Mouse (Mus musculus) liver, embryonic 11.5 days (tissue): ENCODE results near the gene Ccdc17. TPM values are rescaled to one million over a fixed set of nuclear protein-coding genes. Genes with fewer than 3 reads are reported as not detected.

ENCODE experiments used
- ATAC-seq: fragments of 200-750 bp; cut with Nextera tagmentation; replicated peaks from 2 replicates; pipeline ENCODE4 v1.8.0; 2017; ENCODE audit warnings: moderate number of reproducible peaks, mild to moderate bottlenecking, moderate TSS enrichment, moderate library complexity; ENCODE audit not compliant: low FRiP score
- DNase-seq: peaks from one replicate; pipeline ENCODE4 v3.0.0-alpha.2; 2017; ENCODE audit warnings: low spot score
- H3K27ac ChIP-seq: fragments of 300-500 bp; sonication (generic); 2 replicates; pipeline ENCODE4 v1.5.1; 2014; ENCODE audit warnings: mild to moderate bottlenecking, low read depth, low read length, control low read depth
- H3K27me3 ChIP-seq: fragments of 300-500 bp; sonication (generic); replicated peaks from 2 replicates; pipeline ENCODE4 v1.6.1; 2014; ENCODE audit warnings: low read length, mixed read lengths; ENCODE audit not compliant: control insufficient read depth, insufficient read depth
- H3K36me3 ChIP-seq: fragments of 300-500 bp; sonication (generic); 2 replicates; pipeline ENCODE4 v1.6.1; 2014; ENCODE audit warnings: mild to moderate bottlenecking, low read length, moderate library complexity, mixed read lengths; ENCODE audit not compliant: control insufficient read depth, insufficient read depth
- H3K4me1 ChIP-seq: fragments of 300-500 bp; sonication (generic); replicated peaks from 2 replicates; pipeline ENCODE4 v1.6.1; 2014; ENCODE audit warnings: low read length, mixed read lengths; ENCODE audit not compliant: control insufficient read depth, insufficient read depth
- H3K4me2 ChIP-seq: fragments of 300-500 bp; sonication (generic); 2 replicates; pipeline ENCODE4 v1.6.1; 2014; ENCODE audit warnings: mild to moderate bottlenecking, control low read depth, moderate library complexity
- H3K4me3 ChIP-seq: fragments of 300-500 bp; sonication (generic); 2 replicates; pipeline ENCODE4 v1.5.1; 2014; ENCODE audit warnings: low read depth, low read length, control low read depth
- H3K9ac ChIP-seq: fragments of 300-500 bp; sonication (generic); 2 replicates; pipeline ENCODE4 v1.6.1; 2014; ENCODE audit warnings: low read depth, low read length, control low read depth
- H3K9me3 ChIP-seq: fragments of 300-500 bp; sonication (generic); 2 replicates; pipeline ENCODE4 v1.6.1; 2016; ENCODE audit warnings: low read length, inconsistent platforms, mixed read lengths; ENCODE audit not compliant: control insufficient read depth
- WGBS: fragments of 180-500 bp; shearing (Covaris S2); extraction: QIAGEN DNeasy Blood & Tissue Kit; methylation state at CpG from one replicate; pipeline ENCODE4 v1.1.7; 2014; 5-methylcytosine and 5-hydroxymethylcytosine counted together
- polyA plus RNA-seq: library from polyadenylated mRNA; unstranded; fragments of >200 nt; fragmentation: Nextera tagmentation; extraction: Ambion mirVana; gene quantifications from 2 replicates; pipeline ENCODE4 v1.2.1, GENCODE M21; 2014

Ccdc17 gene
- polyA plus RNA-seq, 1 experiment from 2014 or later = 4.4 TPM

- peaks cover 18% of the 10 kb centered on the region for H3K4me1 ChIP-seq
- no peak overlapping the region for H3K9ac ChIP-seq
- peak; percentile 11 for DNase-seq
- 80% methylated on average over 8 of the region's 8 CpGs for WGBS
- H3K27ac ChIP-seq = no peak overlapping the region
- peaks cover 30% of the 10 kb centered on the region for H3K36me3 ChIP-seq
- no peak overlapping the region for H3K4me3 ChIP-seq
- no peaks in the 10 kb centered on the region for H3K9me3 ChIP-seq
- H3K4me2 ChIP-seq = peak overlapping the region; percentile 76; the same call in 1 of the 2 replicates
- ATAC-seq = no peak
- no peaks in the 10 kb centered on the region for H3K27me3 ChIP-seq
These were observed 661 bp upstream of the Ccdc17 start for GRCm38 (mm10) chr4:116595793-116596192.

DNA sequence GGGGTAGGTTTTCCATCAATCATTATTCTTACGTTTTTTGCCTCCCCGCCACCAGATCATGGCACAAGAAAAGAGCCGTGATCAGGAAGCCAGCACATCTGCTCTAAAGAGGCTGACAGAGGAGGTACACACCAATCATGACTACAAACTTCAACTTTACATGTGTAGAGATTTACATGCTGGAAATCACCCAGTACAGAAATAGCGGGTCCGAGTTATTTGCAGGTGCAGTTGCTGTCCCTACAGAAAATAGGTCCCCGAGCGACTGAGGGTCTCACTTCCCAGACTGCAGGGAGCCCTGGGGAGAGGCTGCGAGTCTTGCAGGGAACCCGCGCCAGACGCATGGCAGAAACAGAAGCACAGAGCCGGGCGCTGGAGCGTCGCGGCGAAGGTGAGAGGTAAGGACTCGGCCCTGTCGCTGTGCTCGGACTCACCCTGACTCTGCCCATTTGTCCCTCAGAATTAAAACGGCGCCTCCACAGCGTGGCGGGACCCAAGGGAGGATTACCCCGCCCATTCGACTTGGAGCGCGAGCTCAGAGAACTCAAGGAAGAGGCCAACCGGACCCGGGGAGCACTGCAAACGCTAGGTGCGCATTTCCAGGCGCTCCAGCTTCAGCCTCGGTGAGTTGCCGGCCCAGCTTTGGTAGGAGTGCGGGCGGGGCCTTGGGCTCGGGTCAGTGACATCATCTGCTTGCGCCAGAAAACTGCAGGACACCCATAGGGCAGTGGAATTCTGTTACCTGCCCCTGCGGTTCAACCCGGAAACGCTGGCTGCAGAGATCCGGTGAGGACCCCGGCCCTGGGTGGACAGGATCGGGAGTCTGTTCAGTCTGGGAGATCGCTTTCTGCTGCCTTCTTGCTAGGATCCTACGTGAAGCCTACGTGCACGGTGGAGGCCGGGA lies 776 bp downstream of the Ccdc17 start:
- no peaks in the 10 kb centered on the region for H3K9me3 ChIP-seq
- peaks cover 24% of the 10 kb centered on the region for H3K36me3 ChIP-seq
- H3K4me1 ChIP-seq = peaks cover 18% of the 10 kb centered on the region
- peak overlapping the region; percentile 76 for H3K4me2 ChIP-seq
- ATAC-seq = peak; percentile 94
- peak overlapping the region; percentile 62 for H3K9ac ChIP-seq
- H3K27me3 ChIP-seq = no peaks in the 10 kb centered on the region
- WGBS = under 1% methylated on average over 50 of the region's 50 CpGs
- peak overlapping the region; percentile 2; the same call in 1 of the 2 replicates for H3K27ac ChIP-seq
- DNase-seq = peak; percentile 91
- H3K4me3 ChIP-seq = peak overlapping the region; percentile 63

- H3K4me1 ChIP-seq = no peaks in the 10 kb centered on the region
- no peaks in the 10 kb centered on the region for H3K9me3 ChIP-seq
- WGBS = 93% methylated on average over 2 of the region's 2 CpGs
- H3K27me3 ChIP-seq = no peaks in the 10 kb centered on the region
- H3K27ac ChIP-seq = no peak overlapping the region
- H3K9ac ChIP-seq = no peak overlapping the region
- ATAC-seq (no peak), DNase-seq (no peak)
- H3K4me3 ChIP-seq = no peak overlapping the region
- H3K36me3 ChIP-seq = peaks cover 45% of the 10 kb centered on the region
- no peak overlapping the region for H3K4me2 ChIP-seq
These were observed 16.2 kb downstream of the Ccdc17 start for GRCm38 (mm10) chr4:116612621-116613020.

DNA sequence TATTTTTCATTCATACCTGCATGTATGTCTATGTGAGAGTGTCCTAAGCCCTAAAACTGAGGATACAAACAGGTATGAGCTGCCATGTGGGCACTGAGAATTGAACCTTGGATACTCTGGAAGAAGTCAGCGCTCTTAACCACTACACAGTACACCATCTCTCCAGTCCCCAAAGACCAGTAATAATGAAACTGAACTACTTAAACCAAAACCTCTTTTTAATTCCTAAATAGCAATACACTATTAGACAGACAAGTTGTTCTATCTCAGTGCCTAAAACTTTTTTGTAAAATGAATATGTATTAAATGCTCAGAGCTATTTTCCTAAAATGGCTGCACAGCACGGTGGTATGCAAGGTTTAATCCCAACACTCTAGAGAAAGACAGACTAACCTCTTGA lies 18.8 kb downstream of the Ccdc17 start:
- Histone ChIP-seq H3K4me3 (no peak overlapping the region), H3K27ac (no peak overlapping the region), H3K36me3 (peaks cover 54% of the 10 kb centered on the region), H3K9me3 (no peaks in the 10 kb centered on the region), H3K9ac (no peak overlapping the region), H3K4me1 (no peaks in the 10 kb centered on the region), H3K27me3 (no peaks in the 10 kb centered on the region), H3K4me2 (no peak overlapping the region)
- 97% methylated on average over 2 of the region's 2 CpGs for WGBS
- DNase-seq (no peak), ATAC-seq (no peak)

GRCm38 (mm10) chr4:116624831-116625230 lies 28.4 kb downstream of the Ccdc17 start:
- WGBS = 87% methylated on average over 4 of the region's 4 CpGs
- Histone ChIP-seq H3K4me3 (0 out of 2 replicates have a peak overlapping the region, but pooled peaks have one; percentile 91), H3K9ac (no peak overlapping the region), H3K27ac (no peak overlapping the region), H3K27me3 (no peaks in the 10 kb centered on the region), H3K9me3 (no peaks in the 10 kb centered on the region), H3K36me3 (peaks cover 11% of the 10 kb centered on the region; the same call in 1 of the 2 replicates), H3K4me2 (peak overlapping the region; percentile 85; the same call in 1 of the 2 replicates), H3K4me1 (no peaks in the 10 kb centered on the region; the same call in 1 of the 2 replicates)
- no peak for DNase-seq
- no peak for ATAC-seq

DNA sequence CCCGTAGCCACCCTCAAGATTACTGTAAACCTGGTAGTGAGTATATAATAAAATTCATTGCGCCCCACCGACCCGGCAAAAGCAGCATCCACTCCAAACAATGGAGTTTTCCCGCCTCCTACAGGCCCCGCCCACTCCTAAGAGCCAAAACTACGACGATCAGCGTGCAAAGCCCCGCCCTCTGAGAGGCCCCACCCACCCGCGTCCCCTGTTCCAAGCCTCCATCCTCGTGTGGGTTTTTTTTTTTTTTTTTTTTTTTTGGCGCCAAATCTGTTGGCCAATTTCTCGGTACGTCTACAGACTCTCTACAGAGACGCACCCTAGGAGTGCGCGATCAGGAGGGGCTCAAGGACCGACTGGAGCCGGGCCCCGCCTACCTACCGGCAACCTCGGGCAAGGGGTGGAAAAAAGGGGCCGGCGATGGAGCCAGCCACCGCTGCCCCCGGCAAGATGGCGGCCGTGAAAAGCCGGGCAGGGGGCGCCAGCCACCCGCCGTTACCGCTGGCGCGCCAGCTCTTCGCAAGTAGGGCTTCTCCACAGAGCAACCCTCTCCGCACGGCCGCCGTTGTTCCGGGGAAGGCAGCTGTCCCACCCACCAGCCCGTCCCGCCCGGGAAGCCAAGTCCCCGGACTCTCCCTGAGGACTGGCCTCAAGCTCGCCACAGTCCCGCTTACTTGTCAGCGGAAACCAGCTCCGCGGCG lies 30.4 kb downstream of the Ccdc17 start:
- WGBS = under 1% methylated on average over 52 of the region's 53 CpGs
- ATAC-seq = peak; percentile 79

DNA sequence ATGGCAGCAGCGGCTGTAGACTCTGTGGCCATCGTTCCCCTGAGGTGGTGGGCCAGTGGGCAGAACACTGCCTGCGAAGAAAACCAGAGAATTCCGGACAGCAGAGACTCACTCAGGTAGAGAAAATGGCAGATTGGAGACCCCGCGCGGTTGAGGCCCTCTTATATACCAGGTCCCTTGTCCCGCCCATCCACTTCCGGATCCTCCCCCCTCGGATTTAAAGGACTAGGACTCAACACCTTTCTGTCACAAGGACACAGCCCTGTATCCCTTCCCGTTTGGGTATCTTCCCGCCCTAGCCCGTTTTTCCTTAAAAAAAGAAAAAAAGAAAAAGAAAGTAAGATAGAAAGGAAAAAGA lies 30.9 kb downstream of the Ccdc17 start:
- WGBS = under 1% methylated on average over 13 of the region's 13 CpGs
- ATAC-seq (peak; percentile 86), DNase-seq (peak; percentile 95)
- H3K36me3 ChIP-seq = no peaks in the 10 kb centered on the region
- H3K27ac ChIP-seq = peak overlapping the region; percentile 94
- H3K9me3 ChIP-seq = no peaks in the 10 kb centered on the region
- H3K4me1 ChIP-seq = no peaks in the 10 kb centered on the region; the same call in 1 of the 2 replicates
- H3K9ac ChIP-seq = peak overlapping the region; percentile 97
- no peaks in the 10 kb centered on the region for H3K27me3 ChIP-seq
- peak overlapping the region; percentile 85 for H3K4me2 ChIP-seq
- H3K4me3 ChIP-seq = peak overlapping the region; percentile 91

More for the DNA sequence above, 30.4 kb downstream of the Ccdc17 start:
- H3K4me1 ChIP-seq = no peaks in the 10 kb centered on the region; the same call in 1 of the 2 replicates
- peak overlapping the region; percentile 97 for H3K9ac ChIP-seq
- peak; percentile 88 for DNase-seq
- no peaks in the 10 kb centered on the region for H3K9me3 ChIP-seq
- H3K36me3 ChIP-seq = no peaks in the 10 kb centered on the region
- peak overlapping the region; percentile 91 for H3K4me3 ChIP-seq
- H3K27ac ChIP-seq = peak overlapping the region; percentile 94
- peak overlapping the region; percentile 85 for H3K4me2 ChIP-seq
- no peaks in the 10 kb centered on the region for H3K27me3 ChIP-seq

DNA sequence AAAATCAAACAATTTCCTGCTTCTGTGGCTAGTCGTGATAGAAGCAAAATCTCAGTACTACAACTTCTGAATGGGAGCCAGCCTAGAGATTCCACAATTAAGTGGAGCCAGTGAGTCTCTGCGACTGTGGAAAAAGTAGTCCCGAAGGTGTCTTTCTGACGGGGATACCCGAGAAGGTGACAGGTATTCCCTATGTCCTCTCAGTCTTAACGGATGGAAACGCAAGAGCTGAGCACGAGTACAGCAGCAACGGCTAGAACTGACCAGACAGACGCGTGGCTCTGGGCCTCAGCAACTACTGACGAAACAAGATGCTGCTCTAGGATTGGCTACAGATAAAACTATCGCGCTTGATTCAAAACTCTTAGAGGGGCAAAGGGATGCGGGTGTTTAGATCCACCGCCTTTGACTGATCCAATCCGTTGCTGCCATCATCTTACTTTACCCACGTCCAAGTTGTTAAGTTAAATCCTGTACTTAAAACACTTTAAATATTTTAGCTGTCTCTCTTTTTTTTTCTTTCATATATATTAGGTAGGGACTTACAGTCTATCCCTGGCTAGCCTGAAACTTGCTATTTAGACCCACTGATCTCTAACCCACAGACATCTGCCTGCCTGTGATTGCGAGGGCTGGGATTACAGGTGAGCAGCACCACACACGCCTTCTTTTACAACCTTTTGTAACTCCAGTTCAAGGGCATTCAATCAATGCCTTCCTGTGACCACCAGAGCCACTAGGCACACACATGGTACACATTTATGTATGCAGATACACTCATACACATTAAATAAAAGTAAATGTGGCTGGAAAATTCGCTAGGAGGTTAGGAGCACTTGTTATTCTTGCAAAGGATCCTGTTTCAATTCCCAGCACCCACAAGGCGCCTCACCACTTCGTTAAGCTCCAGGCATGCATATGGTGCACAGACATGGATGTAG lies 31.5 kb downstream of the Ccdc17 start, which contains the start of gene Nasp:
Nasp (minus strand) TSS at position 220 of the 941 bp plus-strand sequence.
- H3K4me2 ChIP-seq = peak within 1 kb of the TSS; percentile 85
- WGBS = 8% methylated on average over 23 of the region's 23 CpGs
- peak within 1 kb of the TSS; percentile 97 for H3K9ac ChIP-seq
- H3K36me3 ChIP-seq = no peaks in the 10 kb centered on the region; the same call in 1 of the 2 replicates
- no peaks in the 10 kb centered on the region; the same call in 1 of the 2 replicates for H3K4me1 ChIP-seq
- H3K27me3 ChIP-seq = no peaks in the 10 kb centered on the region
- peak within 1 kb of the TSS; percentile 91 for H3K4me3 ChIP-seq
- peak within 1 kb of the TSS; percentile 94 for H3K27ac ChIP-seq
- DNase-seq (peak; percentile 79), ATAC-seq (peak; percentile 83)
- H3K9me3 ChIP-seq = no peaks in the 10 kb centered on the region
